Mouse (Mus musculus) thymus, postnatal 36 days (tissue): ENCODE measurements around the gene Pik3r2.

Experiments
- DNase-seq, 2 experiments: peaks; one replicate each; pipeline ENCODE4 v3.0.0; 2022; ENCODE audit warnings: mixed read lengths in 2 of 2

The Pik3r2 gene

GRCm38 (mm10) chr8:70756476-70757040, 20.0 kb downstream of the Pik3r2 start:
- peak in 1 of 2 experiments; percentile 10 for DNase-seq

GRCm38 (mm10) chr8:70755661-70756475, 20.6 kb downstream of the Pik3r2 start:
- peak in 1 of 2 experiments; percentile 28 for DNase-seq

- DNase-seq, result peak; percentile 43 to 67
These were observed 21.4 kb downstream of the Pik3r2 start for GRCm38 (mm10) chr8:70754871-70755660.

GRCm38 (mm10) chr8:70754043-70754870, 22.3 kb downstream of the Pik3r2 start, which contains the start of gene Rab3a:
TSS of gene Rab3a (plus strand) at chr8:70754679.
- DNase-seq, result peak; percentile 91 to 96

GRCm38 (mm10) chr8:70753151-70753550, 23.4 kb downstream of the Pik3r2 start:
- DNase-seq, result peak; percentile 63 to 71

- DNase-seq, result peak; percentile 66 to 74
These were observed 24.3 kb downstream of the Pik3r2 start for GRCm38 (mm10) chr8:70752000-70752764.

- DNase-seq, result no peak
These were observed 26.3 kb downstream of the Pik3r2 start for GRCm38 (mm10) chr8:70750128-70750680.

- no peak for DNase-seq
These were observed 27.3 kb downstream of the Pik3r2 start for GRCm38 (mm10) chr8:70749097-70749674.

- DNase-seq, result no peak
These were observed 28.0 kb downstream of the Pik3r2 start for GRCm38 (mm10) chr8:70748246-70749096.

- no peak for DNase-seq
These were observed 29.2 kb downstream of the Pik3r2 start for GRCm38 (mm10) chr8:70747211-70747890.

- no peak for DNase-seq
These were observed 29.8 kb downstream of the Pik3r2 start for GRCm38 (mm10) chr8:70746676-70747075.

- DNase-seq, result no peak
These were observed 30.8 kb downstream of the Pik3r2 start for GRCm38 (mm10) chr8:70745691-70746220.

- DNase-seq, result no peak
These were observed 31.7 kb downstream of the Pik3r2 start for GRCm38 (mm10) chr8:70744806-70745205.

- no peak for DNase-seq
These were observed 32.6 kb downstream of the Pik3r2 start for GRCm38 (mm10) chr8:70743656-70744590.

GRCm38 (mm10) chr8:70742981-70743655, 33.4 kb downstream of the Pik3r2 start:
- no peak for DNase-seq

- DNase-seq, result no peak
These were observed 34.3 kb downstream of the Pik3r2 start for GRCm38 (mm10) chr8:70742176-70742575.

- DNase-seq, result no peak
These were observed 34.9 kb downstream of the Pik3r2 start for GRCm38 (mm10) chr8:70741661-70742060.
